Mouse (Mus musculus): ENCODE data around the gene Gm37240.

DNA sequence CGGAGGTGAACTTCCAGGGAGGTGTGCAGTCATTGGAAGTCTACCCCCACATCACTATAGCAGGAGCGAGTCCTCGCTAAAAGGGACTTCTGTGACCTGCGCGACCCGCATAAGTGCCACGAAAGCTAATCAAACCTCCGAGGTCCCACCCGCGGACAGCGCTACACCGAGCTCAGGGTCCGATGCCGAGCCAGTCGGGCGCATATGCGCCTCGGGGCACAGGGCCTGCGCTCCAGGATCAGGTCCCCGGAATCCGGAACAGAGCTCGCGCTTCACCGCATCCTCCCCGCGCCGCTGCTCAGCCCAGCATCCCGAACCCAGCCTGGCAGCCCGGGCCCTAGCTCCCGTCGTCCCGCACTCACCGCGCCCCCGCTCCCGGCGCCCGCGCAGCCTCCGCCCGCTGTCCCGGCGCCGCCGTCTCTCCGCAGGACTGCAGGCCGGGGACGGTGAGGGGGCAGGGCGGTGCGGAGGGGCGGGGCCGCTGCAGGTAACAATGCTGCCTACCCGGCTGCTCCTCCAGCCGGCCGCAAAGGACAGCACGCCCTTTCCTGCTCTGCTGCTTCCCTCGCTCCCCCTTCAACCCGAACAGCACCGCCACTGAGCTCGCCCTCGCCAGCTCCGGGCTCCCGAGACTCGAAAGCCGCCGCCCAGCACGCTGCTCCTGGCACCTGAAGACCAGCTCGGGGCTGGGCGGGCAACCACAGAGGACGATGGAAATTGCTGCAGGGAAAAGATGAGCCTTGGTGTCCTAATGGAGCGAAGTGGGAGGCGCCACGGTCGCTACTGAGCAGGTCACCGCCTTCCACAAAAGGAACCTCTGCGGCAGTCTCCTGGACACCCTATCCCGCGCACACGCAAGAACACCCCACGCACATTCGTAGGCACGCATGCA lies 1407.1 kb downstream of the Gm37240 start, which contains the start of gene Fhdc1:
- peak; percentile 43; the same call in 1 of the 2 replicates for TF ChIP-seq CTCF (IDR thresholded peaks at IDR 0.05; ENCODE audit: low read depth)
- no peak for TF ChIP-seq EP300 (optimal IDR thresholded peaks at IDR 0.05)
